Comparison of ENCODE assay signal across 8 mouse cellular contexts in the genomic region with DNA sequence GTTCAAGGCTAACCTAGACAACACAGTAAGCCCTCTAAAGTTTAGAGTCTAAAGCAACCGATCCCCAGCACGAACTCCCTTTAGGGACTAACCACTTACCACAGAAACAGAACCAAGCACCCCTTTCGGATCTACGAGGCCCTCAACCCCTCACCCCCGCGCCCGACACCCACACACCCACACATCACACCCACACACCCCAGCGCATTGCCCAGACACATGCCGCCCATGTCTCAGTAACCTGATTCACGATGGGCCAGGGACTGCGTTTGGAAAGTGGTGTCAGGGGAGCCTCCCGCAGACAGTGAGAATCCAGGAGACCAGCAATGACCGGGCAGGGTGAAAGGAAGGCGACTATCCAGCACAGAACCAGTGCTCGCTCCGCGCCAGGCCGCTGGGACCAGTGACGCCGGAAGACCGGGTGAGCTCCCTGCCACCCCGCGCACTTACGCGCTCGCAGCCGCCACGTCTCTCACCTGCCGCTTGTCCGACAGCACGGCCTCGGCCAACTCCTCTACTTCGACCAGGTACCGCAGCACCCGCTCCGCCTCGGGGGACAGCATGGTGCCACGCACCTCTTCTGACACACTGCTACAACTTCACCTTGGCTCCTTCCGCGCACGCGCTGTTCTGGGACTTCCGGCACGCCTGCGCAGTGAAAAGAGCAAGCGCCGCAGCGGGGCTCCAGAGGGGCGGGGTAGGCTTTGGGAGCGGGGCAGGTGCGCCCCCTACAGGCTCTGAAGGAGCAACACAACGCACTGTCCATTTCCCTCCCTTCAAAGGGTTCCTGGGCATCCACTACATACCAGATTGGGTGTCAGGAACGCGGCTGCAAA. TPM values are rescaled to one million over a fixed set of nuclear protein-coding genes. Genes with fewer than 3 reads are reported as not detected.
DNase-seq lines count a peak whose midpoint lies in the region; ATAC-seq lines count a peak whose summit lies in the region.

A gene (minus strand): TSS at position 670 of the 836 bp plus-strand sequence.

- no peaks in the 10 kb centered on the region for H3K9me3 ChIP-seq in lung, embryonic 16.5 days (ENCODE audit: control insufficient read depth, low read length)

- peak within 1 kb of the TSS; percentile 86 for H3K9ac ChIP-seq in lung, embryonic 16.5 days (ENCODE audit: low read length)

- no peaks in the 10 kb centered on the region for H3K27me3 ChIP-seq in lung, embryonic 16.5 days (ENCODE audit: control insufficient read depth, insufficient read depth, low read depth, low read length)

- peak; percentile 74 for DNase-seq in MEL-GATA-1-ER (ENCODE audit: extremely low read depth, low read depth)
- peak; percentile 99 for DNase-seq in cerebellum, adult 8-10 months
- peak; percentile 95 for DNase-seq in forelimb bud, embryonic 11.5 days (ENCODE audit: low read depth, low spot score)
- DNase-seq in layer of hippocampus, adult 9-10 months (ENCODE audit: low spot score), result peak; percentile 89
- DNase-seq in ovary, postnatal 10 days (ENCODE audit: low spot score), result peak; percentile 90
- peak; percentile 83 to 96 for DNase-seq in thymus, postnatal 10 days (ENCODE audit: low spot score in 2 of 2)

- H3K36me3 ChIP-seq in lung, embryonic 16.5 days (ENCODE audit: control insufficient read depth, insufficient read depth, low read length), result peaks cover 3% of the 10 kb centered on the region; the same call in 1 of the 2 replicates

- ATAC-seq in hematopoietic stem cell, adult 5-6 weeks (replicated peaks in 1 of 2; ENCODE audit: insufficient read depth in 1 of 2, low FRiP score in 2 of 2, low TSS enrichment in 1 of 2, low read depth in 1 of 2, poor library complexity in 2 of 2, severe bottlenecking in 2 of 2), result peak; percentile 94
- ATAC-seq in lung, embryonic 16.5 days (ENCODE audit: low read depth), result peak; percentile 97

- peak within 1 kb of the TSS; percentile 86 for H3K4me2 ChIP-seq in lung, embryonic 16.5 days (ENCODE audit: low read depth, low read length)

- peak within 1 kb of the TSS; percentile 84 for H3K4me3 ChIP-seq in lung, embryonic 16.5 days (ENCODE audit: low read length)

- H3K4me1 ChIP-seq in lung, embryonic 16.5 days (replicated peaks; ENCODE audit: control insufficient read depth, insufficient read depth, low read length), result peaks cover 8% of the 10 kb centered on the region

- no peak within 1 kb of the TSS for H3K27ac ChIP-seq in lung, embryonic 16.5 days (ENCODE audit: low read length)

- WGBS in lung, embryonic 16.5 days, result under 1% methylated on average over 54 of the region's 54 CpGs

RNA-seq across cellular contexts. Expression of the gene that starts here (rescaled TPM):
- total RNA-seq in hematopoietic stem cell, adult 5-6 weeks (2017), result 115 and 527 TPM in 2 replicates
- polyA plus RNA-seq in lung, embryonic 16.5 days (2015; fragmentation: Nextera tagmentation; extraction: Ambion mirVana), result 101 and 114 TPM in 2 replicates
